Mouse (Mus musculus) embryonic facial prominence, embryonic 13.5 days (tissue): ENCODE measurements around the gene Mrpl53. TPM values are rescaled to one million over a fixed set of nuclear protein-coding genes. Genes with fewer than 3 reads are reported as not detected.

ENCODE experiments used
- ATAC-seq: fragments of 200-750 bp; cut with Nextera tagmentation; 2 replicates; pipeline ENCODE4 v1.8.0; 2017; ENCODE audit warnings: low read depth; ENCODE audit not compliant: insufficient number of reproducible peaks, insufficient read depth, low FRiP score, low TSS enrichment
- H3K27ac ChIP-seq: fragments of 300-500 bp; sonication (generic); 2 replicates; pipeline ENCODE4 v1.5.1; 2015; ENCODE audit warnings: moderate library complexity, mild to moderate bottlenecking, inconsistent platforms
- H3K27me3 ChIP-seq: fragments of 300-500 bp; sonication (generic); 2 replicates; pipeline ENCODE4 v1.6.1; 2015; ENCODE audit warnings: mild to moderate bottlenecking, inconsistent platforms
- H3K36me3 ChIP-seq: fragments of 300-500 bp; sonication (generic); 2 replicates; pipeline ENCODE4 v1.6.1; 2015; ENCODE audit warnings: mild to moderate bottlenecking, inconsistent platforms
- H3K4me1 ChIP-seq: fragments of 300-500 bp; sonication (generic); 2 replicates; pipeline ENCODE4 v1.6.1; 2015; ENCODE audit warnings: inconsistent platforms
- H3K4me2 ChIP-seq: fragments of 300-500 bp; sonication (generic); 2 replicates; pipeline ENCODE4 v1.6.1; 2015; ENCODE audit warnings: moderate library complexity, mild to moderate bottlenecking, inconsistent platforms
- H3K4me3 ChIP-seq: fragments of 300-500 bp; sonication (generic); 2 replicates; pipeline ENCODE4 v1.5.1; 2015; ENCODE audit warnings: mild to moderate bottlenecking, inconsistent platforms
- H3K9ac ChIP-seq: fragments of 300-500 bp; sonication (generic); 2 replicates; pipeline ENCODE4 v1.6.1; 2015; ENCODE audit warnings: mild to moderate bottlenecking, inconsistent platforms
- H3K9me3 ChIP-seq: fragments of 300-500 bp; sonication (generic); 2 replicates; pipeline ENCODE4 v1.6.1; 2016; ENCODE audit warnings: inconsistent platforms
- WGBS: fragments of 180-500 bp; shearing (Covaris S2); methylation state at CpG from one replicate; pipeline ENCODE4 v1.1.7; 2015; ENCODE audit warnings: mixed read lengths; 5-methylcytosine and 5-hydroxymethylcytosine counted together
- polyA plus RNA-seq: library from polyadenylated mRNA; unstranded; fragments of >200 nt; fragmentation: Nextera tagmentation; extraction: Ambion mirVana; gene quantifications from 2 replicates; pipeline ENCODE4 v1.2.1, GENCODE M21; 2015

Gene Mrpl53
- polyA plus RNA-seq, 1 experiment from 2014 or later = 137 TPM

DNA sequence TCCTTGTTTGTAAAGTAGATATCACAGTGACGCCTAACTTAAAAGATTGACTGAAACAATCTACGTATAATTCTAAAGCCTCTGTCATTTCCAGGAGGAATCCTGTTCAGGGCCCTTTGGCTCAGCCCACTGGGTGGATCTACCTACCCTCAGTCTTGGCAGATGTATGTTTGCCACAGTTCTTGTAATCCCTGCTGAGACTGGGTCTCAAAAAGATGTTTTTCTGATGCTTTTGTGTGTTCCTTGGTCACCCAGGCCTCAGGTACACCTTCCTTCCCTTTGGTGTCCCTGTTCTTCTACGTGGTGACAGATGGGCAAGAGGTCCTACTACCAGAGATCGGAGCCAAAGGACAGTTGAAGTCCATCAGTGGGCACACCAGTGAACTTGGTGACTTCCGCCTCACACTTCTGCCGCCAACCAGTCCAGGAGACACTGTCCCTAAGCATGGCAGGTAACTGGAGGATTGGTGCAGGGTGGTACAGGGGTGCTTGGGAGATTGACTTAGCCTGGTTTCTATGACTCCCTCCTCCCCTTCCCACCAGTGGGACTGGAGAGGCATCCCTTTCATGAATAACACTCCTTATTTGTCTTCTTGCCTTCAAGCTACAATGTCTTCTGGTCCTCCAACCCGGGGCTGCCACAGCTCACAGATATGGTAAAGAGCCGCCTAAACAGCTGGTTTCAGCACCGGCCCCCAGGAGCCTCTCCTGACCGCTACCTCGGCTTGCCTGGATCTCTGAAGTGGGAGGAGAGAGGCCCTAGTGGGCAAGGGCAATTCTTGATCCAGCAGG lies 7.7 kb downstream of the Mrpl53 start:
- peak overlapping the region; percentile 86; the same call in 1 of the 2 replicates for H3K27ac ChIP-seq
- WGBS = 72% methylated on average over 11 of the region's 11 CpGs
- no peaks in the 10 kb centered on the region for H3K27me3 ChIP-seq
- peak overlapping the region; percentile 91 for H3K4me3 ChIP-seq
- no peak for ATAC-seq
- no peaks in the 10 kb centered on the region for H3K9me3 ChIP-seq
- H3K36me3 ChIP-seq = peaks cover 33% of the 10 kb centered on the region
- peaks cover 46% of the 10 kb centered on the region for H3K4me1 ChIP-seq
- H3K4me2 ChIP-seq = peak overlapping the region; percentile 96
- peak overlapping the region; percentile 94 for H3K9ac ChIP-seq

DNA sequence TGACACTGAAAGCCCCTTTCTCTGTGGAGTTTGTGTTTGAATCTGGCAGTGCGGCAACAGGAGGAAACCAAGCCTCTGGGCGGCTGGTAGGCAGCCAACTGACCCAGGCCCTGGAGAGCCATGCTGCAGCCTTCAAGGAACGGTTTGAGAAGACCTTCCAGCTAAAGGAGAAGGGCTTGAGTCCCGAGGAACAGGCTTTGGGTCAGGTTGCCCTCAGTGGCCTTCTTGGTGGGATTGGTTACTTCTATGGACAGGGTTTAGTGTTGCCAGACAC lies 8.3 kb downstream of the Mrpl53 start:
- Histone ChIP-seq H3K4me2 (peak overlapping the region; percentile 96), H3K27ac (no peak overlapping the region), H3K36me3 (peaks cover 33% of the 10 kb centered on the region), H3K4me1 (peaks cover 47% of the 10 kb centered on the region), H3K9me3 (no peaks in the 10 kb centered on the region), H3K27me3 (no peaks in the 10 kb centered on the region), H3K4me3 (peak overlapping the region; percentile 91), H3K9ac (peak overlapping the region; percentile 94; the same call in 1 of the 2 replicates)
- no peak for ATAC-seq
- 79% methylated on average over 4 of the region's 4 CpGs for WGBS

DNA sequence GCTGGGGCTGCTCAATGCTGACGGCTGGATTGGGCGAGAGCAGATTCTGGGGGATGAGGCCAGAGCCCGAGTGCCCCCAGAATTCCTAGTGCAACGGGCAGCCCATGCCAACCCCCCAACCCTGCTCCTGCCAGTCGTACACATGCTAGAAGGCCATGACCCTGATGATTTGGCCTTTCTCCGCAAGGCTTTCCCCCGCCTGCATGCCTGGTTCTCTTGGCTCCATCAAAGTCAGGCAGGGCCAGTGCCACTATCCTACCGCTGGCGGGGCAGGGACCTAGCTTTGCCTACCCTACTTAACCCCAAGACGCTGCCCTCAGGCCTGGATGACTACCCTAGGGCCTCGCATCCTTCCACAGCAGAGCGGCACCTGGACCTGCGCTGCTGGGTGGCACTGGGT lies 8.8 kb downstream of the Mrpl53 start:
- Histone ChIP-seq H3K4me1 (peaks cover 52% of the 10 kb centered on the region), H3K27ac (peak overlapping the region; percentile 62; the same call in 1 of the 2 replicates), H3K36me3 (peaks cover 33% of the 10 kb centered on the region), H3K4me3 (0 out of 2 replicates have a peak overlapping the region, but pooled peaks have one; percentile 91), H3K4me2 (no peak overlapping the region), H3K9me3 (no peaks in the 10 kb centered on the region), H3K9ac (no peak overlapping the region), H3K27me3 (no peaks in the 10 kb centered on the region)
- no peak for ATAC-seq
- 91% methylated on average over 13 of the region's 13 CpGs for WGBS

DNA sequence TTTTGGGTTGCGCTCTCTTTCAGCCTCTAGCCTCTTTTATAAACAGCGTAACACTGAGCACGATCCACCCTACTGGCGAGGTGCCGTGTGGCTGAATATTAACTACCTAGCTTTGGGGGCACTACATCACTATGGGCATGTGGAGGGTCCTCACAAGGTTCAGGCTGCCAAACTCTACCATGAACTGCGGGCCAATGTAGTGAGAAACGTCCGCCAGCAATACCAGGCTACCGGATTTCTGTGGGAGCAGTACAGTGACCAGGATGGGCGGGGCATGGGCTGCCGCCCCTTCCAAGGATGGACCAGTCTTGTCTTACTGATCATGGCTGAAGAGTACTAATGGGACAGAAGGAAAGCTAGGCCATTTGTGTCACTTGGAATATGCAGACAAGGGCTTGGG lies 9.5 kb downstream of the Mrpl53 start:
- H3K27ac ChIP-seq = peak overlapping the region; percentile 62
- H3K36me3 ChIP-seq = peaks cover 33% of the 10 kb centered on the region
- ATAC-seq = no peak
- 84% methylated on average over 11 of the region's 11 CpGs for WGBS
- H3K4me2 ChIP-seq = no peak overlapping the region
- no peaks in the 10 kb centered on the region for H3K9me3 ChIP-seq
- H3K4me3 ChIP-seq = no peak overlapping the region
- H3K4me1 ChIP-seq = peaks cover 59% of the 10 kb centered on the region
- no peaks in the 10 kb centered on the region for H3K27me3 ChIP-seq
- H3K9ac ChIP-seq = no peak overlapping the region

DNA sequence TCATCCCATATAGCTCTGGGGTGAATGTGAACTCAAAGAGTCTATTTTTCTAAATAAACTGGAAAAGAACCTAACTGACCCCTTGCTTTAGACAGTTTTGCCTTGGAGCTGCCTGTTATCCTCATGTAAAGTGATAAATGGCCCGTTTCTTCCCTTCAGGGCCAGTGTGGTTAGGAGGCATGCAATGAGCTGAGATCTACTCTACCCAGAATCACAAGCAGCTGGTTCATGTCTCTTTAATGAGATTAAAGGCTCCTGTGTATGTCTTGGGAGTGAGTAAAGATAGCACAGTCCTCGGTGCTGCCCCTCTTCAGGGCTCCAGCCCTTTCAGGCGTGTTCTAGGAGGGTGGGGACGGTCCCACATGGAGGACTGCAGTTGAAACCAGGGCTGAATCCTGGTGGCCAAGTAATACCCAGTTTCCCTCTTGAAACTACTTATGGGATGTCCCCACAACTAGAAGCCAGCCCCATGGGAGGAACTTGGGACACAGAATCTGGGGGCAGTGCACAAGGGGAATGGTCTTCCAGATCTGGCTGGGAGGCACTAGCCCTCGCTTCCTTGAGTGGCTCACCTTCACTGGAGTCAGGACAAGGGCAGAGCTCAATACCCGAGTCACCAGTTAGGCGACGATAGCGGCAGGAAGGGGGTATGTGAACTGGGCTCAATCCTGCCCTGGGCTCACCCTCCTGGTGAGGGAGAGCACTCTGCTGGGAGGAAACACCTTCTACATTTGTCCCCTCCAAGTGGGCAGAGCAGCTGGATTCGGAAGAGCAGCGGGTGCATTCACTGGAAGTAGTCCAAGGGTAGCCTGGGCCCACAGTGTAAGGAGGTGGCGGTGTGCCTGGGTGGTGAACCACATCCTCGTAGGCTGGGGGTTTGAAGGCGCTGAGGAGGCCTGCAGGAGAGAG lies 10.2 kb downstream of the Mrpl53 start:
- Histone ChIP-seq H3K4me3 (0 out of 2 replicates have a peak overlapping the region, but pooled peaks have one; percentile 80), H3K36me3 (peaks cover 33% of the 10 kb centered on the region), H3K27ac (peak overlapping the region; percentile 51; the same call in 1 of the 2 replicates), H3K4me2 (no peak overlapping the region), H3K4me1 (peaks cover 66% of the 10 kb centered on the region), H3K9ac (peak overlapping the region; percentile 92), H3K27me3 (no peaks in the 10 kb centered on the region), H3K9me3 (no peaks in the 10 kb centered on the region)
- 77% methylated on average over 14 of the region's 14 CpGs for WGBS
- no peak for ATAC-seq

DNA sequence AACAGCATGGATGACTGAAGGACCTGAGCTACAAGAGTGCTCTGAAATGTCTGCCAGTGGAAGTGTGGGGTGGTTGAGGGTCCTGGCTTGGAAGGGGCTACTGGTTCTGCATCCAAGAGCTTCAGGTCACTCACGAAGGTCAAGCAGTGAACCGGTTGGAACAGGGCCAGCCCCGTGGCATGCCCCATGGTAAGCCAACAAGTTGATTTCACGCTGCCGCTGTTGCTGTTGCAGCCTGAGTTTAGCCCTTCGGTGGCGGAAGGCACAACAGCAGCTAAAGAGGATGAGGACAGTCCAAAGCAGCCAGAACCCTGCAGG lies 10.9 kb downstream of the Mrpl53 start:
- Histone ChIP-seq H3K4me1 (peaks cover 67% of the 10 kb centered on the region), H3K36me3 (peaks cover 33% of the 10 kb centered on the region), H3K9me3 (no peaks in the 10 kb centered on the region), H3K9ac (peak overlapping the region; percentile 92), H3K4me2 (peak overlapping the region; percentile 83), H3K4me3 (peak overlapping the region; percentile 80), H3K27ac (0 out of 2 replicates have a peak overlapping the region, but pooled peaks have one; percentile 51), H3K27me3 (no peaks in the 10 kb centered on the region)
- no peak for ATAC-seq
- WGBS = 70% methylated on average over 7 of the region's 7 CpGs

DNA sequence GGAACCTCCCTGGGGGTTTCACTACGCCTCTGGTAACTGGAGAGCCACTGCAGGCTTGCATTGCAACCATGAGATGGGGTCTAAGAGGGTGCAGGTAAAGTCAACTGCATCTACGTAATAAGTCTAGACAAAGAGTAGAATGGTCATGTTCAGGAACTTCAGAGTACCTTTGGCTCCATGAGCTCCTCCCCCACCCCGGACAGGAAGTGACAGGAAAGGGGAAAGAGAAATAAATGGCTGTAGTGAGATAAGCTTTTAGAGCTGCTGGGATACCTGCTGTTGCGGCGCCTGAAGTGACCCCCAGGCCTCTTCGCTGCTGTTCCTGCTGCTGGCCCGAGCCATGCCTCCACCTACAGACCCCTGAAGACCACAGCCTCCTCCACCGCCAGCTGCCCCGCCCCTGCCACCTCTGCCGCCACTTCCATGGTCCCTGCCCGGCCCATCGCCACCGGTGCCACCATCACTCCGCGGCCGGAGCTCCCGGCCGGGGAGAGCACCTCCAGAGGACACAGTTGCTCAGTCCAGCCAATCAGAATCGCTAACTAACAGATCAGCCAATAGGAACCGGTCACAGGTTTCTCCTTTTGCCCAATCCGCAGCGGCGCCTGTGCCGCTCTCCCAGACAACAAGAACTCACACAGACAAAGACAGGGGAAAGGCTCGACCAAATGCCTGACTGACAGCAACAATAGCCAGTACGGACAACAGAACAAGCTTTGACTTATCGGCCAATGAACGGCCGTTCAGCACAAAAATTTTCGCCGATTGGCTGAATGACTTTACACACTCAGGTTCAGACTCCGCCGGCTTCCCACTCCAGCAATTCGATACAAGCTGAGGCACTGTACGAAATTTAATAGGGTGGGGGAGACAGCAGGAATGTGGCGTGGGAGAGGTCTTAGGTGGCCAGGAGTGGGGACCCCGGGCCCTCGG lies 12.4 kb downstream of the Mrpl53 start, which contains the start of gene Wbp1:
Wbp1 (minus strand) TSS at position 630 of the 933 bp plus-strand sequence.
- H3K4me1 ChIP-seq = peaks cover 65% of the 10 kb centered on the region
- peaks cover 33% of the 10 kb centered on the region for H3K36me3 ChIP-seq
- H3K9ac ChIP-seq = peak within 1 kb of the TSS; percentile 92
- H3K27ac ChIP-seq = peak within 1 kb of the TSS; percentile 100
- no peaks in the 10 kb centered on the region for H3K27me3 ChIP-seq
- peak; percentile 93 for ATAC-seq
- peak within 1 kb of the TSS; percentile 83 for H3K4me2 ChIP-seq
- H3K4me3 ChIP-seq = peak within 1 kb of the TSS; percentile 80
- H3K9me3 ChIP-seq = no peaks in the 10 kb centered on the region
- under 1% methylated on average over 38 of the region's 38 CpGs for WGBS

DNA sequence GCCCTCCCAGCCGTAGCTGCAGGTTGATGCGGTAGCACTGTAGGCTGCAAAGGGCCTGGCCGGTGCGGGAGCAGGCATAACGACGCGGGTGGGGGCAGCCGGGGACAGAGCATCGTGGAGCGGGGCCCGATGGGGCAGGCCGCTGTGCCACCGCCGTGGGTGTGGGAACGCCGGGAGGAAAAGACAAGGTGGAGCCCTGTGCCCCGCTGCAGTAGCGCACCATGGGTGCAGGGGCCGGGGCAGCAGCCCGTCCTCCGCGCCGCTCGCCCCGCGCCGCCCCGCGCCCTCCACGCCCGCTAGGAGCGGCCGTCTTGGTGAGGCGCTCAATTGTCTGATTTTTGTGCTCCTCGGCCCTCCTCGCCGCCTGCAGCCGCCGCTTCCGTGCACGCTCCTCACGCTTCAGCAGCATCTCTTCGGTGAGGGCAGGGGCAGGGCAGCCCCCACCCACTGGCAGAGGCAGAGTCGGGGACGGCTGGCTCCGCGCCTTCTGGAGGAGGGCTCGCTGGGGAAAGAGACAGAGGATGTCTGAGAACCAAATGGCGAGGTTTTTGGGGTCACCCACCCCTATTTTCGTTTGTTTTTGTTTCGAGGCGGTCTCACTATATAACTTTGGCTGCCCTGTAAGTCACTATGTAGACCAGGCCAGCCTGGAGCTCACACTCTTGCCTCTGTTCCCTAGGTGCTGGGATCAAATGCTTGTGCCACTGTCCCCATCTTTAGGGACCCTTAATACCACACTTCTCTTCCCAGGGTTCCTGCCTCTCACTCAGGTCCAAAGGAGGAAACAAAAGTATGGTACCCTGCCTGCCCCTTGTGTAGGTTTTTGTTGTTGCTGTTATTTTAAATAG lies 13.2 kb downstream of the Mrpl53 start:
- Histone ChIP-seq H3K4me2 (peak overlapping the region; percentile 83), H3K9me3 (no peaks in the 10 kb centered on the region), H3K27me3 (no peaks in the 10 kb centered on the region), H3K9ac (peak overlapping the region; percentile 89), H3K4me1 (peaks cover 56% of the 10 kb centered on the region), H3K36me3 (peaks cover 28% of the 10 kb centered on the region), H3K27ac (peak overlapping the region; percentile 100), H3K4me3 (peak overlapping the region; percentile 80)
- 2% methylated on average over 47 of the region's 52 CpGs for WGBS
- peak; percentile 6; the same call in 1 of the 2 replicates for ATAC-seq

DNA sequence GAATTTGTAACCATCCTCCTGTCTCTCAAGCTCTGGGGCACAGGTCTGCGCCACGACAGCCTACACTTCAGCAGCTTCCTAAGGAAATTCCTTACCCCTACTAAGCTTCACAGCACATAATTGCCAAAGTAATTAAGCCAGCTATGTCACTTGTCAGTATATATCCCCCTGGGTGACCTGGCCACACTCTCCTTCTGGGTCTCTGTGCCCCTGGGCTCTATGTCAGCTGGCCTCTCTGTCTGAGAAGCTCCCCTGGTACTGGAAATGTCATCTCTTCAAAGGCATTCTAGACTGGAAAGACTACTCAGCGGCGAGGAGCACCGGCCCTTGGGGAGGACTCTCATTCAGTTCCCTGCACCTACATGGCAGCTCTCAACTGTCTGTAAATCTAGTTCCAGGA lies 14.1 kb downstream of the Mrpl53 start:
- H3K27ac ChIP-seq = peak overlapping the region; percentile 100

DNA sequence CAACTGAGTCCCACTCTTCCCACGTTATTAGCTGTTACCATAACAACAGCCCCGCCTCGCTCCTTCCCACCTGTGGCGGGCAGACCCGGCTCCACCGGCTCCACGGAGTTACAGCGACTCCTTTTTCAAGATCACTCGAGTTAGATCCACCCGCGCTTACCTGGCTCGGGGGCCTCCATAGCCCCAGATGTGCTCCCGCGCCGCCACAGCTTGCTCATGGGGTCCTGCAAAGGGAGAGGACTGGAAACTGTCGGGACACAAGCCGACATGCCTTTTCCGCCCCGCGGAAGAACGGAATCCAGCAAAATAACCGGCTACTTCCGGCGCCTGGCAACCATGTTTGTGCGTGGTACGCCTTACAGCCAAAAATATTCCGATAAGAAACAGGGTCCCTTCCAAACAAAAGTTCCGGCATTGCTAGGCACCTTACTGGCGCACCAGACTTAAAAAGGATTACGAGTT lies 16.0 kb downstream of the Mrpl53 start:
- peak overlapping the region; percentile 83 for H3K4me2 ChIP-seq
- WGBS = under 1% methylated on average over 30 of the region's 30 CpGs
- peaks cover under 1% of the 10 kb centered on the region; the same call in 1 of the 2 replicates for H3K36me3 ChIP-seq
- peaks cover 34% of the 10 kb centered on the region for H3K4me1 ChIP-seq
- peak overlapping the region; percentile 64; the same call in 1 of the 2 replicates for H3K27ac ChIP-seq
- H3K9ac ChIP-seq = peak overlapping the region; percentile 83
- no peaks in the 10 kb centered on the region for H3K27me3 ChIP-seq
- peak overlapping the region; percentile 81 for H3K4me3 ChIP-seq
- no peaks in the 10 kb centered on the region for H3K9me3 ChIP-seq
- ATAC-seq = no peak

More for the DNA sequence above, 14.1 kb downstream of the Mrpl53 start:
- peak overlapping the region; percentile 89 for H3K9ac ChIP-seq
- ATAC-seq = no peak
- no peaks in the 10 kb centered on the region for H3K9me3 ChIP-seq
- peak overlapping the region; percentile 83 for H3K4me2 ChIP-seq
- H3K4me3 ChIP-seq = peak overlapping the region; percentile 80
- H3K4me1 ChIP-seq = peaks cover 51% of the 10 kb centered on the region
- peaks cover 19% of the 10 kb centered on the region for H3K36me3 ChIP-seq
- 67% methylated on average over 5 of the region's 5 CpGs for WGBS
- H3K27me3 ChIP-seq = no peaks in the 10 kb centered on the region
